Mouse (Mus musculus) lung, embryonic 14.5 days (tissue): ENCODE measurements around the gene Pkd2. TPM values are rescaled to one million over a fixed set of nuclear protein-coding genes. Genes with fewer than 3 reads are reported as not detected.

Experiments
- ATAC-seq: fragments of 200-750 bp; cut with Nextera tagmentation; 2 replicates; pipeline ENCODE4 v1.8.0; 2017; ENCODE audit warnings: mild to moderate bottlenecking, moderate TSS enrichment, moderate library complexity; ENCODE audit not compliant: insufficient read depth
- DNase-seq: peaks from one replicate; pipeline ENCODE4 v3.0.0-alpha.2; 2015
- H3K27ac ChIP-seq: fragments of 300-500 bp; sonication (generic); 2 replicates; pipeline ENCODE4 v1.5.1; 2014; ENCODE audit warnings: low read depth, mild to moderate bottlenecking, moderate library complexity
- H3K27me3 ChIP-seq: fragments of 300-500 bp; sonication (generic); 2 replicates; pipeline ENCODE4 v1.6.1; 2014; ENCODE audit warnings: low read length, control low read depth; ENCODE audit not compliant: insufficient read depth
- H3K36me3 ChIP-seq: fragments of 300-500 bp; sonication (generic); 2 replicates; pipeline ENCODE4 v1.6.1; 2014; ENCODE audit warnings: control low read depth; ENCODE audit not compliant: insufficient read depth
- H3K4me1 ChIP-seq: fragments of 300-500 bp; sonication (generic); 2 replicates; pipeline ENCODE4 v1.6.1; 2014; ENCODE audit warnings: antibody characterized with exemption, control low read depth; ENCODE audit not compliant: insufficient read depth
- H3K4me2 ChIP-seq: fragments of 300-500 bp; sonication (generic); 2 replicates; pipeline ENCODE4 v1.6.1; 2014; ENCODE audit warnings: mild to moderate bottlenecking
- H3K4me3 ChIP-seq: fragments of 300-500 bp; sonication (generic); 2 replicates; pipeline ENCODE4 v1.5.1; 2014; ENCODE audit warnings: low read depth, low read length
- H3K9ac ChIP-seq: fragments of 300-500 bp; sonication (generic); 2 replicates; pipeline ENCODE4 v1.6.1; 2014
- H3K9me3 ChIP-seq: fragments of 300-500 bp; sonication (generic); 2 replicates; pipeline ENCODE4 v1.6.1; 2016; ENCODE audit warnings: low read depth, low read length, control low read depth
- CTCF ChIP-seq: IDR thresholded peaks from 2 replicates; pipeline ENCODE4 v1.5.1; 2016; ENCODE audit warnings: antibody characterized with exemption, low read depth
- WGBS: fragments of 180-500 bp; shearing (Covaris S2); extraction: QIAGEN DNeasy Blood & Tissue Kit; methylation state at CpG from one replicate; pipeline ENCODE4 v1.1.7; 2014; 5-methylcytosine and 5-hydroxymethylcytosine counted together
- polyA plus RNA-seq: library from polyadenylated mRNA; unstranded; fragments of >200 nt; fragmentation: Nextera tagmentation; extraction: Ambion mirVana; gene quantifications from 2 replicates; pipeline ENCODE4 v1.2.1, GENCODE M21; 2014

Pkd2 gene
- polyA plus RNA-seq, 1 experiment from 2014 or later: 23.9 TPM

GRCm38 (mm10) chr5:104465731-104466130 lies 6.5 kb downstream of the Pkd2 start:
- Histone ChIP-seq H3K36me3 (peaks cover 47% of the 10 kb centered on the region), H3K4me2 (no peak overlapping the region), H3K27ac (no peak overlapping the region), H3K27me3 (no peaks in the 10 kb centered on the region), H3K4me3 (no peak overlapping the region), H3K9ac (no peak overlapping the region), H3K9me3 (no peaks in the 10 kb centered on the region), H3K4me1 (no peaks in the 10 kb centered on the region)
- ATAC-seq: no peak
- DNase-seq: peak; percentile 12
- no peak for TF ChIP-seq CTCF
- 85% methylated on average over 12 of the region's 12 CpGs for WGBS

GRCm38 (mm10) chr5:104466816-104467215 lies 7.6 kb downstream of the Pkd2 start:
- 93% methylated on average over 16 of the region's 16 CpGs for WGBS
- no peak for DNase-seq
- H3K36me3 ChIP-seq: peaks cover 50% of the 10 kb centered on the region

GRCm38 (mm10) chr5:104468586-104468985 lies 9.3 kb downstream of the Pkd2 start:
- no peaks in the 10 kb centered on the region for H3K27me3 ChIP-seq
- H3K4me2 ChIP-seq: no peak overlapping the region
- no peaks in the 10 kb centered on the region for H3K4me1 ChIP-seq
- no peak for ATAC-seq
- H3K4me3 ChIP-seq: no peak overlapping the region
- no peak overlapping the region for H3K27ac ChIP-seq
- WGBS: 91% methylated on average over 5 of the region's 5 CpGs
- no peak for TF ChIP-seq CTCF
- H3K36me3 ChIP-seq: peaks cover 60% of the 10 kb centered on the region
- no peaks in the 10 kb centered on the region for H3K9me3 ChIP-seq
- DNase-seq: no peak
- no peak overlapping the region for H3K9ac ChIP-seq

More at GRCm38 (mm10) chr5:104466816-104467215, 7.6 kb downstream of the Pkd2 start:
- ATAC-seq: no peak
- no peak overlapping the region for H3K27ac ChIP-seq
- no peaks in the 10 kb centered on the region for H3K9me3 ChIP-seq
- H3K27me3 ChIP-seq: no peaks in the 10 kb centered on the region
- no peak overlapping the region for H3K9ac ChIP-seq
- no peaks in the 10 kb centered on the region for H3K4me1 ChIP-seq
- H3K4me3 ChIP-seq: no peak overlapping the region
- no peak overlapping the region for H3K4me2 ChIP-seq
- no peak for TF ChIP-seq CTCF

- H3K27ac ChIP-seq: no peak overlapping the region
- peaks cover 44% of the 10 kb centered on the region for H3K36me3 ChIP-seq
- DNase-seq: peak; percentile 14
- no peaks in the 10 kb centered on the region for H3K27me3 ChIP-seq
- 73% methylated on average over 5 of the region's 5 CpGs for WGBS
- no peak overlapping the region for H3K4me2 ChIP-seq
- H3K4me3 ChIP-seq: no peak overlapping the region
- no peak for TF ChIP-seq CTCF
- H3K9me3 ChIP-seq: no peaks in the 10 kb centered on the region
- no peak overlapping the region for H3K9ac ChIP-seq
- no peaks in the 10 kb centered on the region for H3K4me1 ChIP-seq
- ATAC-seq: no peak
Measured at GRCm38 (mm10) chr5:104470981-104471391, 11.7 kb downstream of the Pkd2 start.

- peaks cover 42% of the 10 kb centered on the region for H3K36me3 ChIP-seq
Measured at GRCm38 (mm10) chr5:104472371-104472770, 13.1 kb downstream of the Pkd2 start.

GRCm38 (mm10) chr5:104480367-104480766 lies 21.1 kb downstream of the Pkd2 start:
- ATAC-seq: no peak
- H3K27ac ChIP-seq: no peak overlapping the region
- no peak overlapping the region for H3K4me3 ChIP-seq
- H3K27me3 ChIP-seq: no peaks in the 10 kb centered on the region
- WGBS: 67% methylated on average over 7 of the region's 7 CpGs
- no peak for TF ChIP-seq CTCF
- DNase-seq: no peak
- no peak overlapping the region for H3K4me2 ChIP-seq
- no peaks in the 10 kb centered on the region for H3K4me1 ChIP-seq
- peaks cover 77% of the 10 kb centered on the region for H3K36me3 ChIP-seq
- H3K9ac ChIP-seq: no peak overlapping the region
- no peaks in the 10 kb centered on the region for H3K9me3 ChIP-seq

More at GRCm38 (mm10) chr5:104472371-104472770, 13.1 kb downstream of the Pkd2 start:
- Histone ChIP-seq H3K4me3 (no peak overlapping the region), H3K27ac (no peak overlapping the region), H3K9me3 (no peaks in the 10 kb centered on the region), H3K27me3 (no peaks in the 10 kb centered on the region), H3K4me1 (no peaks in the 10 kb centered on the region), H3K4me2 (no peak overlapping the region), H3K9ac (no peak overlapping the region)
- 92% methylated on average over 8 of the region's 8 CpGs for WGBS
- TF ChIP-seq CTCF: peak; percentile 55
- DNase-seq (peak; percentile 44), ATAC-seq (no peak)

- WGBS: 80% methylated on average over 8 of the region's 8 CpGs
- no peak overlapping the region for H3K4me2 ChIP-seq
- H3K4me1 ChIP-seq: no peaks in the 10 kb centered on the region
- DNase-seq (no peak), ATAC-seq (no peak)
- H3K36me3 ChIP-seq: peaks cover 87% of the 10 kb centered on the region
- TF ChIP-seq CTCF: no peak
- H3K27ac ChIP-seq: no peak overlapping the region
- no peaks in the 10 kb centered on the region for H3K27me3 ChIP-seq
- no peaks in the 10 kb centered on the region for H3K9me3 ChIP-seq
- no peak overlapping the region for H3K9ac ChIP-seq
- H3K4me3 ChIP-seq: no peak overlapping the region
Measured at GRCm38 (mm10) chr5:104482856-104483255, 23.6 kb downstream of the Pkd2 start.

GRCm38 (mm10) chr5:104491561-104491960 lies 32.3 kb downstream of the Pkd2 start:
- ATAC-seq (no peak), DNase-seq (peak; percentile 21)
- no peaks in the 10 kb centered on the region for H3K4me1 ChIP-seq
- H3K36me3 ChIP-seq: peaks cover 87% of the 10 kb centered on the region
- TF ChIP-seq CTCF: no peak
- no peaks in the 10 kb centered on the region for H3K9me3 ChIP-seq
- H3K27me3 ChIP-seq: no peaks in the 10 kb centered on the region
- 47% methylated on average over 5 of the region's 5 CpGs for WGBS
- H3K9ac ChIP-seq: no peak overlapping the region
- H3K27ac ChIP-seq: no peak overlapping the region
- no peak overlapping the region for H3K4me2 ChIP-seq
- no peak overlapping the region for H3K4me3 ChIP-seq
